Mouse (Mus musculus) lung, embryonic 16.5 days (tissue): ENCODE measurements at regions not wholly inside any gene's neighbourhood (a gene's known extent, or its start where the extent isn't known, plus 50 kb on each side); places are given as distances from the start of the nearest gene placed in this dataset.

Experiments
- ATAC-seq: fragments of 200-750 bp; cut with Nextera tagmentation; 2 replicates; pipeline ENCODE4 v1.8.0; 2017; ENCODE audit warnings: low read depth, mild to moderate bottlenecking, moderate library complexity
- H3K27ac ChIP-seq: fragments of 300-500 bp; sonication (generic); 2 replicates; pipeline ENCODE4 v1.5.1; 2014; ENCODE audit warnings: mild to moderate bottlenecking, control low read depth, low read length
- H3K27me3 ChIP-seq: fragments of 300-500 bp; sonication (generic); 2 replicates; pipeline ENCODE4 v1.6.1; 2014; ENCODE audit warnings: low read depth, low read length, mixed read lengths; ENCODE audit not compliant: control insufficient read depth, insufficient read depth
- H3K36me3 ChIP-seq: fragments of 300-500 bp; sonication (generic); 2 replicates; pipeline ENCODE4 v1.6.1; 2014; ENCODE audit warnings: low read length; ENCODE audit not compliant: control insufficient read depth, insufficient read depth
- H3K4me1 ChIP-seq: fragments of 300-500 bp; sonication (generic); replicated peaks from 2 replicates; pipeline ENCODE4 v1.6.1; 2014; ENCODE audit warnings: low read length, mixed read lengths; ENCODE audit not compliant: control insufficient read depth, insufficient read depth
- H3K4me2 ChIP-seq: fragments of 300-500 bp; sonication (generic); 2 replicates; pipeline ENCODE4 v1.6.1; 2014; ENCODE audit warnings: low read depth, low read length, control low read depth
- H3K4me3 ChIP-seq: fragments of 300-500 bp; sonication (generic); 2 replicates; pipeline ENCODE4 v1.5.1; 2014; ENCODE audit warnings: mild to moderate bottlenecking, low read length, control low read depth
- H3K9ac ChIP-seq: fragments of 300-500 bp; sonication (generic); 2 replicates; pipeline ENCODE4 v1.6.1; 2014; ENCODE audit warnings: low read length, control low read depth
- H3K9me3 ChIP-seq: fragments of 300-500 bp; sonication (generic); 2 replicates; pipeline ENCODE4 v1.6.1; 2016; ENCODE audit warnings: low read length; ENCODE audit not compliant: control insufficient read depth
- WGBS: fragments of 180-500 bp; shearing (Covaris S2); extraction: QIAGEN DNeasy Blood & Tissue Kit; methylation state at CpG from one replicate; pipeline ENCODE4 v1.1.7; 2014; 5-methylcytosine and 5-hydroxymethylcytosine counted together

GRCm38 (mm10) chr8:127704406-127704805, 640.7 kb downstream of the Pard3 start:
- no peaks in the 10 kb centered on the region for H3K9me3 ChIP-seq
- H3K27ac ChIP-seq: no peak overlapping the region
- H3K4me2 ChIP-seq: no peak overlapping the region
- no peak for ATAC-seq
- no peak overlapping the region for H3K4me3 ChIP-seq
- WGBS: 64% methylated on average over 4 of the region's 4 CpGs
- no peaks in the 10 kb centered on the region for H3K4me1 ChIP-seq
- no peak overlapping the region for H3K9ac ChIP-seq
- no peaks in the 10 kb centered on the region for H3K27me3 ChIP-seq
- no peaks in the 10 kb centered on the region for H3K36me3 ChIP-seq

GRCm38 (mm10) chr8:127706051-127706835, 642.5 kb downstream of the Pard3 start:
- no peak overlapping the region for H3K4me2 ChIP-seq
- H3K36me3 ChIP-seq: no peaks in the 10 kb centered on the region
- H3K4me1 ChIP-seq: no peaks in the 10 kb centered on the region
- no peaks in the 10 kb centered on the region for H3K27me3 ChIP-seq
- H3K4me3 ChIP-seq: no peak overlapping the region
- H3K9ac ChIP-seq: no peak overlapping the region
- no peak overlapping the region for H3K27ac ChIP-seq
- ATAC-seq: peak; percentile 66
- H3K9me3 ChIP-seq: no peaks in the 10 kb centered on the region
- WGBS: 49% methylated on average over 16 of the region's 16 CpGs

DNA sequence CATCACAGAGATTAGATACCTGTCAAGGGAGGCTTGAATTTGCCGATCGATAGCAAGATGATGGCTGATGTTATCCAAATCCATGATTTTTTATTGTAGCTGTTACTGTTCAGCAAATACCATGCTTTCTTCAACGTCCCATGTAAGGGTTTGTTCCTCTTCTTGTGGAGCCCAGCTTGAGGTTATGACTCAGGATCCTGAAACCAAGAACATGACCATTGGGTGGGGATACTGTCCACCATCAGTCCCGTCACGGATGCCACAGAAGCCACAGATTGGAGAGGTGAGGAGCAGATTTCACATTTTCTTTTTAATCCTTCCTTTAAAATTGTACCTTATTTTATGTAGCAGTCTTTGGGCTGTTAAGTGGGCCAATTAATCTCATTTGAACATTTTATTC, 645.7 kb downstream of the Pard3 start:
- Histone ChIP-seq H3K4me1 (no peaks in the 10 kb centered on the region), H3K9ac (no peak overlapping the region), H3K36me3 (no peaks in the 10 kb centered on the region), H3K27ac (no peak overlapping the region), H3K9me3 (no peaks in the 10 kb centered on the region), H3K4me2 (no peak overlapping the region), H3K4me3 (no peak overlapping the region), H3K27me3 (no peaks in the 10 kb centered on the region)
- no peak for ATAC-seq
- WGBS: 87% methylated on average over 5 of the region's 5 CpGs

DNA sequence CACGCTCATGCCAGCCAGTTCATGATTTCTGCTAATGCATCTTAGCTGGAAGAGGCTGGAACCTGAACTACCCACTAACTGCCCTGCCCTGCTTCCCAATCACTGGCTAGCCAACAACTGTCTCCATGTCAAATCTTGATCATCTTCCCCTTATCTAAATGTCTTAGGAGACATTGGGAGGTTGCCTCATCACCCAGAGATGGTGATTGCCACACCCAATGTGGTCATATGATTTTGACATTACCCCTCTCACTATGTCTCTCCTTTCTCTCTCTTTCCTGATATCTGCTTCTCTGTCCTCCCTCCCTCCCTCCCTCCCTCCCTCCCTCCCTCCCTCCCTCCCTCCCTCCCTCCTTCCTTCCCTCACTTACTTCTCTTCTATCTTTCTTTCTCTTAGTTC, 643.3 kb upstream of the Nrp1 start:
- 81% methylated on average over 1 of the region's 1 CpGs for WGBS

GRCm38 (mm10) chr8:127717969-127718368, 640.4 kb upstream of the Nrp1 start:
- H3K9ac ChIP-seq: no peak overlapping the region
- no peak for ATAC-seq
- peaks cover 20% of the 10 kb centered on the region for H3K4me1 ChIP-seq
- H3K9me3 ChIP-seq: no peaks in the 10 kb centered on the region
- no peak overlapping the region for H3K4me3 ChIP-seq
- no peaks in the 10 kb centered on the region for H3K36me3 ChIP-seq
- no peak overlapping the region for H3K27ac ChIP-seq
- no peaks in the 10 kb centered on the region for H3K27me3 ChIP-seq
- H3K4me2 ChIP-seq: no peak overlapping the region

More for the DNA sequence above, 643.3 kb upstream of the Nrp1 start:
- no peak overlapping the region for H3K4me2 ChIP-seq
- no peak for ATAC-seq
- H3K27me3 ChIP-seq: no peaks in the 10 kb centered on the region
- H3K9me3 ChIP-seq: no peaks in the 10 kb centered on the region
- H3K4me3 ChIP-seq: no peak overlapping the region
- no peak overlapping the region for H3K9ac ChIP-seq
- no peaks in the 10 kb centered on the region for H3K36me3 ChIP-seq
- no peak overlapping the region for H3K27ac ChIP-seq
- H3K4me1 ChIP-seq: peaks cover 6% of the 10 kb centered on the region

GRCm38 (mm10) chr8:127719881-127720280, 638.5 kb upstream of the Nrp1 start:
- peaks cover 20% of the 10 kb centered on the region for H3K4me1 ChIP-seq
- no peak overlapping the region for H3K9ac ChIP-seq
- H3K9me3 ChIP-seq: no peaks in the 10 kb centered on the region
- no peaks in the 10 kb centered on the region for H3K27me3 ChIP-seq
- no peak overlapping the region for H3K4me3 ChIP-seq
- 0 out of 2 replicates have a peak overlapping the region, but pooled peaks have one; percentile 73 for H3K27ac ChIP-seq
- H3K4me2 ChIP-seq: peak overlapping the region; percentile 18; the same call in 1 of the 2 replicates
- peak; percentile 14; the same call in 1 of the 2 replicates for ATAC-seq
- 12% methylated on average over 6 of the region's 6 CpGs for whole genome bisulfite sequencing
- H3K36me3 ChIP-seq: no peaks in the 10 kb centered on the region

GRCm38 (mm10) chr8:127720593-127721290, 637.7 kb upstream of the Nrp1 start:
- no peaks in the 10 kb centered on the region for H3K27me3 ChIP-seq
- no peak overlapping the region for H3K9ac ChIP-seq
- H3K27ac ChIP-seq: peak overlapping the region; percentile 82
- no peaks in the 10 kb centered on the region for H3K36me3 ChIP-seq
- H3K4me2 ChIP-seq: peak overlapping the region; percentile 18
- peaks cover 20% of the 10 kb centered on the region for H3K4me1 ChIP-seq
- H3K9me3 ChIP-seq: no peaks in the 10 kb centered on the region
- no peak overlapping the region for H3K4me3 ChIP-seq
- 18% methylated on average over 6 of the region's 6 CpGs for WGBS
- peak; percentile 89 for ATAC-seq

GRCm38 (mm10) chr8:127721624-127722023, 636.8 kb upstream of the Nrp1 start:
- H3K4me2 ChIP-seq: 0 out of 2 replicates have a peak overlapping the region, but pooled peaks have one; percentile 18
- WGBS: 30% methylated on average over 1 of the region's 1 CpGs
- H3K9ac ChIP-seq: no peak overlapping the region
- H3K4me1 ChIP-seq: peaks cover 20% of the 10 kb centered on the region
- no peaks in the 10 kb centered on the region for H3K9me3 ChIP-seq
- H3K27ac ChIP-seq: peak overlapping the region; percentile 82
- H3K36me3 ChIP-seq: no peaks in the 10 kb centered on the region
- no peak overlapping the region for H3K4me3 ChIP-seq
- ATAC-seq: peak; percentile 75
- H3K27me3 ChIP-seq: no peaks in the 10 kb centered on the region

DNA sequence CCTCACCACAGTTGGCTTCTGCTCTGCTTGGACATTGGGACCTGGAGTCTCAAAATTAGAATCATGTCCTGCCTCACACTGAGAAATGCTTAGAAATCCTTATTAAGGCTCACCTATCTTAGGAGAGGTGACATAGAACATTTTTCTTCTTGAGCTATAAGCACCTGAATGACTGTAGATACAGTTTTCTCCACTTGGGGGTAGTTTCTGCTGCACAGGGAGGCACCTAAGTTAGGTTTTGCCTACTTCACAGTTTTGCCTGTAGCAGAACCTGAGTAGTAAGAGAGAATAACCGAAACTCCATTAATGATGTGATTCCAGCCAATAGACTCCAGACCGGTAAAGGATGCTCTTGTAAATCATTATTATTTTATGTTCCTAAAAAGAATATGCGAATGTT, 624.3 kb upstream of the Nrp1 start:
- Histone ChIP-seq H3K27me3 (no peaks in the 10 kb centered on the region), H3K9me3 (no peaks in the 10 kb centered on the region), H3K9ac (no peak overlapping the region), H3K36me3 (no peaks in the 10 kb centered on the region), H3K27ac (no peak overlapping the region), H3K4me3 (no peak overlapping the region), H3K4me1 (no peaks in the 10 kb centered on the region), H3K4me2 (no peak overlapping the region)
- WGBS: 89% methylated on average over 3 of the region's 3 CpGs
- no peak for ATAC-seq
